Mouse (Mus musculus) hindbrain, embryonic 14.5 days (tissue): Measurements from ENCODE around the gene Ptprb. TPM values are rescaled to one million over a fixed set of nuclear protein-coding genes. Genes with fewer than 3 reads are reported as not detected.

Source experiments
- ATAC-seq: fragments of 200-750 bp; cut with Nextera tagmentation; 2 replicates; pipeline ENCODE4 v1.8.0; 2017; ENCODE audit warnings: moderate number of reproducible peaks, mild to moderate bottlenecking, moderate TSS enrichment, moderate library complexity; ENCODE audit not compliant: low FRiP score
- DNase-seq: peaks from one replicate; pipeline ENCODE4 v3.0.0-alpha.2; 2015; ENCODE audit warnings: low spot score
- H3K27ac ChIP-seq: fragments of 300-500 bp; sonication (generic); 2 replicates; pipeline ENCODE4 v1.5.1; 2014; ENCODE audit warnings: mild to moderate bottlenecking, moderate library complexity
- H3K27me3 ChIP-seq: fragments of 300-500 bp; sonication (generic); 2 replicates; pipeline ENCODE4 v1.6.1; 2014; ENCODE audit warnings: mild to moderate bottlenecking, low read length, mixed read lengths; ENCODE audit not compliant: control insufficient read depth, insufficient read depth
- H3K36me3 ChIP-seq: fragments of 300-500 bp; sonication (generic); replicated peaks from 2 replicates; pipeline ENCODE4 v1.6.1; 2014; ENCODE audit not compliant: control insufficient read depth, insufficient read depth
- H3K4me1 ChIP-seq: fragments of 300-500 bp; sonication (generic); replicated peaks from 2 replicates; pipeline ENCODE4 v1.6.1; 2014; ENCODE audit warnings: antibody characterized with exemption, low read length, mixed read lengths; ENCODE audit not compliant: control insufficient read depth, insufficient read depth
- H3K4me2 ChIP-seq: fragments of 300-500 bp; sonication (generic); replicated peaks from 2 replicates; pipeline ENCODE4 v1.6.1; 2014; ENCODE audit warnings: mild to moderate bottlenecking, moderate library complexity
- H3K4me3 ChIP-seq: fragments of 300-500 bp; sonication (generic); replicated peaks from 2 replicates; pipeline ENCODE4 v1.5.1; 2014; ENCODE audit warnings: mild to moderate bottlenecking, low read length
- H3K9ac ChIP-seq: fragments of 300-500 bp; sonication (generic); 2 replicates; pipeline ENCODE4 v1.6.1; 2014
- H3K9me3 ChIP-seq: fragments of 300-500 bp; sonication (generic); 2 replicates; pipeline ENCODE4 v1.6.1; 2016; ENCODE audit warnings: low read length; ENCODE audit not compliant: control insufficient read depth
- WGBS: fragments of 180-500 bp; shearing (Covaris S2); extraction: QIAGEN DNeasy Blood & Tissue Kit; methylation state at CpG from one replicate; pipeline ENCODE4 v1.1.7; 2014; 5-methylcytosine and 5-hydroxymethylcytosine counted together
- polyA plus RNA-seq: library from polyadenylated mRNA; unstranded; fragments of >200 nt; fragmentation: Nextera tagmentation; extraction: Ambion mirVana; gene quantifications from 2 replicates; pipeline ENCODE4 v1.2.1, GENCODE M21; 2014

Ptprb gene
- polyA plus RNA-seq, 1 experiment from 2014 or later, result 5.0 TPM

DNA sequence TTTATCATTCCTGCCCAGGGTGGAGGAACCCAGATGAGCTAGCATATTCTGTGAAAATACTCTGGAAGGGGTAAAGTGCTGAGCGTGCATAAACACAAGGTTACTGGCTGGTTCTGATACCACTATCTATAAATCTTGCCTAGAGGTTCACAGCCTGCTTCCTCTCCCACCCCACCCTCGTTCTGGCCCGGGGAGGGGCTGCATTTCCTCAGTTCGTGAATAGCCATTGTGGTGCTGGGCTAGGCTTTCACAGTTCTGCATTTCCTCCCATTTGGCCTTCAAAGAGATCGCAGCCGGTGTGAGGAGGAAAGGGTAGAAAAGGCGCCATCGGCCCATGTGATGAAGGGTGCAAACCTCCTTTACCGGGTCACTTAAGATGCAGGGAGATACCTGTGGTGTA lies 12.8 kb downstream of the Ptprb start:
- H3K4me3 ChIP-seq, result no peak overlapping the region
- no peak overlapping the region for H3K9ac ChIP-seq
- no peak overlapping the region for H3K27ac ChIP-seq
- H3K4me2 ChIP-seq, result no peak overlapping the region
- DNase-seq, result no peak
- no peaks in the 10 kb centered on the region for H3K4me1 ChIP-seq
- no peak for ATAC-seq
- H3K9me3 ChIP-seq, result no peaks in the 10 kb centered on the region
- H3K36me3 ChIP-seq, result no peaks in the 10 kb centered on the region
- H3K27me3 ChIP-seq, result no peaks in the 10 kb centered on the region
- WGBS, result 80% methylated on average over 9 of the region's 9 CpGs

DNA sequence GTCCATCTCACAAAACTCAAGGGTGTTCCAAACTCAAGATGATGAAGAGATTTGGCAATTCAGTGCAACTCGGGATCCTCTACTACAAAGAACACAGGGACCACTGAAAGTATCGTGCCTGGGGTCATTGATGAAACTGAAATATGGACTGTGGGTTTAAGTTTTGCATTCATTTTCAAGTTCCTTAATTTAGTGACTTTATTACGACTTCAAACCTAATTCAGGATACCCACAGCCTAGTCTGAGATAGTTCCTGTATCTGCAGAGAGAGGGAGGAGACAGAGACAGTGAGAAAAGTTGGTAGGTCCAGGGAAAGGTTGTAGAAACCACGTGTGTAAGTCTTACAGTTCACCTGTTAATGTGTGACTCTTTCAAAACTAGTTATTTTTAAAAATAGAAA lies 15.2 kb downstream of the Ptprb start:
- ATAC-seq (no peak), DNase-seq (no peak)
- Histone ChIP-seq H3K4me2 (no peak overlapping the region), H3K4me3 (no peak overlapping the region), H3K4me1 (no peaks in the 10 kb centered on the region), H3K36me3 (no peaks in the 10 kb centered on the region), H3K9ac (no peak overlapping the region), H3K27ac (no peak overlapping the region), H3K9me3 (no peaks in the 10 kb centered on the region), H3K27me3 (no peaks in the 10 kb centered on the region)
- WGBS, result 86% methylated on average over 4 of the region's 4 CpGs

DNA sequence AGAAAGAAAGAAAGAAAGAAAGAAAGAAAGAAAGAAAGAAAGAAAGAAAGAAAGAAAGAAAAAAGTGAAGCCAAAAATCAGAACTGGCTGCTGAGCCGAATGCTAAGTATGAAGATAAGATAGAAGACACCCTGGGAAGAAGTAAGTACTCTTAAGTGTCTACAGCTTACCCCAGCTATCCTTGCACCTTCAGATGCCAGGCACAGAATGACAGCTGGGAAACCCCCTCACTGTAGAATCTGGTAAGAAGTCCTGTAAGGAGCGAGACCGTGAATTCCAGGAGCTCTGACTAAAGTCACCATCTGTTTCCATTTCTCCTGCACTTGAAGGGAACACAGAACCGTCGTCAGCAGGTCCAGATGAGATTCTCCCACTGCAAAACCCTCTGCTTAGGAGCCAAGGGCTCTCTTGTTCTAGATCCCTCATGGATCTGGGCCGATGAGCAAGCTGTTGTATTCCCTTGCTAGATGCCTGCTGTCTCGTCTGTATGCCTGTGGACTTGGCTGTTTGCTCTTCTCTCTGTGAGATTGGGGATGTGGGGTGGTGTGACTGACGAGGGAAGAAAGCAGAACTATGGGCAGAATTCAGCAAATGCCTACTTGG lies 15.9 kb downstream of the Ptprb start:
- no peak overlapping the region for H3K4me3 ChIP-seq

DNA sequence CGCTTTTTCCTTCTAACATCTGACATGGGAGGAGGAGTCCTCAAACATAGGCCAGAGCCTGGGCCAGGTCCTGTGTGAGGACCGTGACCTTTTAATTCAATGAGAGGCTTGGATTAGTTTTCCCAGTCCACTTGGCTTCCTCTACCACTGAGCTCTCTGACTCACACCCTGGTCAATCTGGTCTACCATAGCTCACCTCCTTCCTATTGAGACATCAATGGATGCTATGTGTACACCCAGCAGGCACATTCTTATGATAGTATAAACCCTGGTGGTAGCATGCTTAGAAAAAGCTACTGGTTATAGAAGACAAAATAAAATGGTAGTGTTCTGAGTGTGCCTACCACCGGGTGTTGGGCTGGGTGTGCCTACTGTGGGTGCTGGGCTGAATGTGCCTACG lies 21.1 kb downstream of the Ptprb start:
- H3K9me3 ChIP-seq, result no peaks in the 10 kb centered on the region
- H3K4me2 ChIP-seq, result no peak overlapping the region
- H3K27me3 ChIP-seq, result peaks cover 4% of the 10 kb centered on the region; the same call in 1 of the 2 replicates
- DNase-seq (no peak), ATAC-seq (no peak)
- peaks cover 5% of the 10 kb centered on the region; the same call in 1 of the 2 replicates for H3K4me1 ChIP-seq
- no peak overlapping the region for H3K9ac ChIP-seq
- 89% methylated on average over 4 of the region's 4 CpGs for WGBS
- no peaks in the 10 kb centered on the region for H3K36me3 ChIP-seq
- no peak overlapping the region for H3K27ac ChIP-seq
- no peak overlapping the region for H3K4me3 ChIP-seq

More for the DNA sequence above, 15.9 kb downstream of the Ptprb start:
- Histone ChIP-seq H3K4me1 (no peaks in the 10 kb centered on the region), H3K36me3 (no peaks in the 10 kb centered on the region), H3K4me2 (no peak overlapping the region), H3K9ac (no peak overlapping the region), H3K27ac (no peak overlapping the region), H3K9me3 (no peaks in the 10 kb centered on the region), H3K27me3 (no peaks in the 10 kb centered on the region)
- WGBS, result 83% methylated on average over 8 of the region's 8 CpGs
- no peak for ATAC-seq
- no peak for DNase-seq

DNA sequence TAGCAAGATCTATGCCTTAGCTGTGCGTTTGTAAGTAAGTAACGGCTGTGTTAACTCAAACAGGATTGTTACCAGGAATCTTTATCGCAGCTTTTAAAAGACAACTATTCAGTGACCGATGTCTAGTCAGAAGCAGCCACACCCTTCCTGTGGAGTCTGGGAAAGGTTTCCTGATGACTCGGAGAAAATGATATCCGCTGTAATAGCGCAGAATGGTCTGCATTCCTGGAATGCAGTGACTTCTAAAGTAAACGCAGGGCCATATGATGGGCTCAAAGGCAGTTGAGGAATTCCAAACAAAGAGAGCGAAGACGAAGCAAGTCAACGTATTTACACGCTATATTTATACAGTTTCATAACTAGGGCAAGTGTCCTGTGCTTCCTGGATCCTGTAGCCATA lies 22.5 kb downstream of the Ptprb start:
- ATAC-seq, result no peak
- peaks cover 8% of the 10 kb centered on the region; the same call in 1 of the 2 replicates for H3K4me1 ChIP-seq
- 87% methylated on average over 12 of the region's 12 CpGs for WGBS

DNA sequence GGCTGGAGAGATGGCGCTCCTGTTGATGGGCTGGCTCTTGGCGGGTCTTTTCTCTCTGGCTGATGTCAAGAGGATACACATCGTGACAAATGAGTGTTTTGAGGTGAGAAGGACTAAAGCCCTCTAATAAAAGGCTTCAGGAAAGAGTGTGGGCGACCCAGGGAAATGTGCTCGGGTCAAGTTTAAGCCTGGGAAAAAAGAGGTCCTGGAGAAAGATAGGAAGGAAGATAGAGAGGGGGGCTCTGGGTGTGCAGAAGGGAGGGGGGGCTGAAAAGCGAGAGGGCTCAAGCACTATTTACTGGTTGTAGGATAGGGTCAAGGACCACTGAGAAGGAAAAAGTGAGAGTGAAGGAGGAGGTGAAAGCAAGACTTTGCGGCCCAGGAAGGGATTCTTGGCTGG lies 25.5 kb downstream of the Ptprb start:
- ATAC-seq (no peak), DNase-seq (no peak)
- H3K27ac ChIP-seq, result no peak overlapping the region
- peaks cover 8% of the 10 kb centered on the region; the same call in 1 of the 2 replicates for H3K4me1 ChIP-seq
- H3K27me3 ChIP-seq, result peaks cover 4% of the 10 kb centered on the region; the same call in 1 of the 2 replicates
- peak overlapping the region; percentile 83 for H3K4me2 ChIP-seq
- H3K4me3 ChIP-seq, result peak overlapping the region; percentile 46
- H3K36me3 ChIP-seq, result no peaks in the 10 kb centered on the region
- 13% methylated on average over 7 of the region's 7 CpGs for WGBS
- peak overlapping the region; percentile 44 for H3K9ac ChIP-seq
- H3K9me3 ChIP-seq, result no peaks in the 10 kb centered on the region

More for the DNA sequence above, 22.5 kb downstream of the Ptprb start:
- no peak overlapping the region for H3K4me2 ChIP-seq
- no peak overlapping the region for H3K27ac ChIP-seq
- H3K9ac ChIP-seq, result no peak overlapping the region
- H3K36me3 ChIP-seq, result no peaks in the 10 kb centered on the region
- peaks cover 4% of the 10 kb centered on the region; the same call in 1 of the 2 replicates for H3K27me3 ChIP-seq
- H3K4me3 ChIP-seq, result no peak overlapping the region
- no peak for DNase-seq
- H3K9me3 ChIP-seq, result no peaks in the 10 kb centered on the region

DNA sequence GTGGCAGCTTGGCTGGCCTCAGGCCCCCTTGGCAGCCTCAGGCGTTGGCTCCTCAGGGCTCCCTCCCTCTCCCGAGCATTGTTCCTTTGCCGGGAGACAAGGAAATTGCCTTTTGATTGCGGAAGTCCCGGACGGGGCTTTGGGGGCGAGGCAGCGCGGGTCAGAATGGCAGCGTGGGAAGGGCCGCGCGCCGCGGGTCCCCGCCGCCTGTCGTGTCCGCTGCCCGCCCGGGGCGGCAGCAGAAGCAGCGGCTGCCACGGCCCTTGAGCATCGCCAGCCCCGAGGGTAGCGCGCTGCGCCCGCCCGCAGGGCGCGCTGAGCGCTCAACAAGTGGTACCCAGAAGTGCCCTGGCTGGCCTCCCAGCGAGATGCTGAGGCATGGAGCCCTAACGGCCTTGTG lies 25.9 kb downstream of the Ptprb start:
- peak overlapping the region; percentile 46 for H3K4me3 ChIP-seq
- 0% methylated on average over 36 of the region's 36 CpGs for WGBS
- peak overlapping the region; percentile 83 for H3K4me2 ChIP-seq
- DNase-seq (no peak), ATAC-seq (peak; percentile 37; the same call in 1 of the 2 replicates)
- H3K9me3 ChIP-seq, result no peaks in the 10 kb centered on the region
- H3K9ac ChIP-seq, result peak overlapping the region; percentile 44
- no peaks in the 10 kb centered on the region for H3K36me3 ChIP-seq
- H3K27me3 ChIP-seq, result peaks cover 4% of the 10 kb centered on the region; the same call in 1 of the 2 replicates
- no peak overlapping the region for H3K27ac ChIP-seq
- peaks cover 8% of the 10 kb centered on the region; the same call in 1 of the 2 replicates for H3K4me1 ChIP-seq

DNA sequence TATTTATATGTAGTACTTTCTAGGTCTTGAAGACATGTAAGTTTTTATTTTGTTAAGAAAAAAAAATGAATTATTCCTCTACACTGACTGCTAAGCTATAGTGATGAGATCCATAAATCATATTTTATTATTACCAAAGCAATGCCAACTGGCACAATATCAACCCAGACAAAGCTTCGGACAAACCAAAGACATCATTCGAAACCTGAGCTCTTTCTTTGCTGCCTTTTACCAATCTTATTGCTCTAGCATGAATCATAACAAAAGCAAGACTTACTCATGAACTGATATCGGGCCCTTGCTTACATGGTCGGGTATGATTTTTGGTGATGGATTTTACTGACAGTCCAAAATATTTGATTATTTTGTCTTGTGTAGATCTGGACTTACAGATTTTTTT lies 29.0 kb downstream of the Ptprb start:
- H3K9ac ChIP-seq, result no peak overlapping the region
- no peaks in the 10 kb centered on the region for H3K36me3 ChIP-seq
- H3K27me3 ChIP-seq, result peaks cover 4% of the 10 kb centered on the region; the same call in 1 of the 2 replicates
- H3K27ac ChIP-seq, result no peak overlapping the region
- no peak for ATAC-seq
- no peak for DNase-seq
- H3K4me3 ChIP-seq, result no peak overlapping the region
- no peaks in the 10 kb centered on the region for H3K9me3 ChIP-seq
- H3K4me1 ChIP-seq, result peaks cover 8% of the 10 kb centered on the region; the same call in 1 of the 2 replicates
- H3K4me2 ChIP-seq, result no peak overlapping the region
- WGBS, result 88% methylated on average over 4 of the region's 4 CpGs

DNA sequence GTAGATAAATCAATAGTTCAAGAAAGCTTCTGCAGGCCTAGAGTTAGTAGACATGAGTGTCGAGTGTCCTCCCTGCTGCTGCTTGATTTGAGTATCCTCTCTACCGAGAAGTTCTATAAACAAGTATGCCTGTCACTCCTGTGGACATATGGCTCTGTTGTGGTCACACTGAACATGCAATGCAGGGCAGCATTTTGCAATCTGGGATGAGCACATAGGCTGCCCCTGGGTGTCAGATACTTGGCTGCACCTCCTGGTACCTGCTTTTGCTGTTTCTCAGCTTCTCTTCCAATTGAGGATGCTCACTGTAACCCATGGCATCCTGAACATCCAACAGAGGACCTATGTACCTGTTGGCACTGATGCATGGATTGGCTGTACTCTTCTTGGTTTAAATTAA lies 34.1 kb downstream of the Ptprb start:
- Histone ChIP-seq H3K9me3 (no peaks in the 10 kb centered on the region), H3K4me1 (no peaks in the 10 kb centered on the region), H3K4me2 (no peak overlapping the region), H3K36me3 (no peaks in the 10 kb centered on the region), H3K27me3 (no peaks in the 10 kb centered on the region), H3K9ac (no peak overlapping the region), H3K27ac (no peak overlapping the region), H3K4me3 (no peak overlapping the region)
- ATAC-seq, result no peak
- no peak for DNase-seq
- 89% methylated on average over 2 of the region's 2 CpGs for WGBS
